Mouse (Mus musculus): ENCODE measurements around the gene Tsc22d3.

DNA sequence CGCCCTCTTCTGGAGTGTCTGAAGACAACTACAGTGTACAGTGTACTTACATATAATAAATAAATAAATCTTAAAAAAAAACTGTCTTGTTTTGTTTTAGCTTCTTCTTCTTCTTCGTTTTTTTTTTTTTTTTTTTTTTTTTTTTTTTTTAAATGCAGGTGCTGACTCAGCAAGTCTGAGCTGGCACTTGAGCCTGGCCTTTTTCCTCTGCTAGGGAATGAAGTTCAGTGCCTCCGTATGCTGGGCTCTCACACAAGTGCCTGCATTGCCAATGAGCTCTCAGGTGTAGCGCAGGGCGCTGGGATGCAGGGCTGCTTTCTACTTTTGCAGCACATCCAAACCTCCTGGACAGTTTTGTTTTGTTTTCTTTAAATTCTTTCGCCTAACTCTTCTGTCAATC, 90.6 kb downstream of the Tsc22d3 start:
- no peak for TF ChIP-seq CTCF (IDR thresholded peaks at IDR 0.05; ENCODE audit: low read depth)
- no peak for TF ChIP-seq EP300 (optimal IDR thresholded peaks at IDR 0.05)

All from stomach, postnatal 0 days (tissue).